Mouse (Mus musculus) CD4-positive, CD25-positive, alpha-beta regulatory T cell, adult 9 weeks (primary cell): ENCODE data around the gene Gm14434. TPM values are rescaled to one million over a fixed set of nuclear protein-coding genes. Genes with fewer than 3 reads are reported as not detected.

Experiments used
- polyA plus RNA-seq: library from polyadenylated mRNA; unstranded; fragments of 100-300 nt; shearing (Covaris generic); gene quantifications from one replicate; pipeline ENCODE4 v1.2.1, GENCODE M21; 2017

The Gm14434 gene
- not detected for polyA plus RNA-seq

GRCm38 (mm10) chr2:176486683-176487082 is at the start of gene Gm14434:
Gm14434 (minus strand) TSS chr2:176486783.

GRCm38 (mm10) chr2:176520756-176521155 is 34.2 kb upstream of the Gm14434 start, which contains the start of gene Zfp967:
Zfp967 (plus strand) TSS chr2:176521056.

GRCm38 (mm10) chr2:176423294-176423693 is 63.3 kb downstream of the Gm14434 start, which contains the start of gene Gm14435:
Gm14435 (plus strand) TSS chr2:176423594.

Other genes starting within 250 kb of the Gm14434 start
- gene Gm11009, start 167.3 kb downstream of the Gm14434 start, polyA plus RNA-seq, result not detected
- gene Gm14435, start 63.2 kb downstream of the Gm14434 start, polyA plus RNA-seq, result 13.2 TPM
- gene Zfp967, start 34.3 kb upstream of the Gm14434 start, polyA plus RNA-seq, result not detected
- gene Gm14308, start 149.6 kb upstream of the Gm14434 start, polyA plus RNA-seq, result 10.4 TPM
- gene Zfp973, start 183.7 kb upstream of the Gm14434 start, polyA plus RNA-seq, result 8.9 TPM
- 11.9 TPM for gene Gm14305, start 221.5 kb upstream of the Gm14434 start, polyA plus RNA-seq